Mouse (Mus musculus) liver, postnatal 0 days (tissue): ENCODE measurements around the gene Npas2.

Experiments
- CTCF ChIP-seq: sonication (generic); IDR thresholded peaks from 2 replicates; pipeline ENCODE4 v1.5.1; 2016; ENCODE audit warnings: antibody characterized with exemption, low read depth
- EP300 ChIP-seq: IDR thresholded peaks from 2 replicates; pipeline ENCODE4 v1.6.1; 2016; ENCODE audit warnings: antibody characterized with exemption, low read depth, mild to moderate bottlenecking

GRCm38 (mm10) chr1:39309548-39309947 lies 116.0 kb downstream of the Npas2 start:
- TF ChIP-seq CTCF (no peak), EP300 (no peak)
